Comparison of ENCODE assay signal across 8 mouse cellular contexts in the genomic region with DNA sequence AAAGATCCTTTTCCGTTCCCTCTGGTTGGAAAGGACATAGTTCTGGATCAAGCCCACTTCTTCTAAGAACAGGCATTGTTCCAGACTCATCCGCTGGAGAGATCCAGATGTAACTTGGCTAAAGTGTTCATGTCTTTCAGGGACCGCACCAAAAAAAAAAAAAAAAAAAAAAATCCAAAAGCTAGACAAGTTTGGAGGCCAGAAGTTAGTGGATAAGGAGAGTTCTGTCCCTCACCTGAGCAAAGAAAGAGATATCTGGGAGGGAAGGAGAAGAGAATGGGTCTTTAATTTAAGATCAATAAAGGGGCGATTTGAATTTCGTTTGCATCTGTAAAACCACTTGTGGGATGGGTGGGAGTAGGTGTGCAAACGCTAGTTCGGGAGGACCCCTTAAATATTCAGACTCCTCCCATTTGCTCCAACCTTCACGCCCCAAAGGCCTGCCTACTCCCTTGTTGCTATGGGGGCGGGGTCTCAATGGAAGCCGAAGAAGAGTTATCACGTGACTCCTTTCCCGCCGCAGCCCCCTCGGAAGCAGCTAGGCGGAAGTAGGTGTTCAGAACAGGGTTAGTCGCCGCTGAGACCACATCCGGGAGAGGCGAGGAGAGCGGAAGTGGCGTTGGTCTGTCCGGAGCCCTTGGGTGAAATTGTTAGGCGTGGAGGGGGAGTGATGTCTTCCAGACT. TPM values are rescaled to one million over a fixed set of nuclear protein-coding genes. Genes with fewer than 3 reads are reported as not detected.
A peak's percentile ranks its signal among the peaks of the same experiment; 100 is the strongest.
DNase-seq lines count a peak whose midpoint lies in the region; ATAC-seq and TF ChIP-seq lines count a peak whose summit lies in the region.

A gene (plus strand): TSS at position 554 of the 684 bp plus-strand sequence.

- peak; percentile 81 to 96 for TF ChIP-seq POLR2A in MEL (IDR thresholded peaks at IDR 0.05; ENCODE audit: control insufficient read depth in 1 of 2, insufficient read depth in 1 of 2, low read depth in 1 of 2, low read length in 2 of 2, poor library complexity in 1 of 2)
- peak; percentile 44; the same call in 1 of the 2 replicates for TF ChIP-seq POLR2A in cerebellum, adult 2 months (IDR thresholded peaks at IDR 0.05; ENCODE audit: borderline replicate concordance, insufficient read depth, low read length)

- 5% methylated on average over 23 of the region's 23 CpGs for WGBS in cerebellum, adult 2 months
- WGBS in forebrain, postnatal 0 days: 7% methylated on average over 23 of the region's 23 CpGs
- 7% methylated on average over 23 of the region's 23 CpGs for WGBS in lung, embryonic 15.5 days

- H3K79me2 ChIP-seq in MEL (ENCODE audit: control insufficient read depth, insufficient read depth, low read length, poor library complexity): peaks cover 16% of the 10 kb centered on the region

- peak; percentile 99 for ATAC-seq in forebrain, postnatal 0 days
- peak; percentile 99 for ATAC-seq in lung, embryonic 15.5 days (ENCODE audit: borderline replicate concordance, extremely low read depth, low FRiP score, low TSS enrichment)

- H3K4me3 ChIP-seq in MEL (ENCODE audit: control insufficient read depth in 1 of 2, insufficient read depth in 1 of 2, low read depth in 2 of 2, low read length in 2 of 2): peak within 1 kb of the TSS; percentile 38 to 68
- peak within 1 kb of the TSS; percentile 57 for H3K4me3 ChIP-seq in cerebellum, adult 2 months (replicated peaks; ENCODE audit: insufficient read depth, low read depth, low read length)
- peak within 1 kb of the TSS; percentile 54 for H3K4me3 ChIP-seq in forebrain, postnatal 0 days (ENCODE audit: low read depth, low read length)
- H3K4me3 ChIP-seq in lung, embryonic 15.5 days: peak within 1 kb of the TSS; percentile 54

- no peaks in the 10 kb centered on the region; a peak in 1 of 4 replicates for H3K27me3 ChIP-seq in MEL (ENCODE audit: control insufficient read depth in 1 of 2, insufficient read depth in 2 of 2, low read length in 2 of 2)
- no peaks in the 10 kb centered on the region for H3K27me3 ChIP-seq in cerebellum, adult 2 months (ENCODE audit: control insufficient read depth, insufficient read depth, low read length)
- H3K27me3 ChIP-seq in forebrain, postnatal 0 days (ENCODE audit: insufficient read depth, low read length): no peaks in the 10 kb centered on the region
- H3K27me3 ChIP-seq in lung, embryonic 15.5 days: no peaks in the 10 kb centered on the region

- no peak for TF ChIP-seq RAD21 in MEL (IDR thresholded peaks at IDR 0.05; ENCODE audit: low read depth, low read length)

- TF ChIP-seq EP300 in MEL (IDR thresholded peaks at IDR 0.05; ENCODE audit: low read depth in 1 of 2, low read length in 2 of 2): no peak

- peaks cover 5 to 20% of the 10 kb centered on the region in 2 experiments for H3K4me1 ChIP-seq in MEL (ENCODE audit: control insufficient read depth in 1 of 2, insufficient read depth in 2 of 2, low read length in 2 of 2)
- H3K4me1 ChIP-seq in cerebellum, adult 2 months (ENCODE audit: control insufficient read depth, insufficient read depth, low read length): no peaks in the 10 kb centered on the region
- peaks cover 14% of the 10 kb centered on the region; the same call in 1 of the 2 replicates for H3K4me1 ChIP-seq in forebrain, postnatal 0 days (ENCODE audit: insufficient read depth)
- peaks cover 18% of the 10 kb centered on the region for H3K4me1 ChIP-seq in lung, embryonic 15.5 days

- no peak for TF ChIP-seq CTCF in MEL (IDR thresholded peaks at IDR 0.05 in 2 of 3, conservative IDR thresholded peaks at IDR 0.05 in 1 of 3; ENCODE audit: control insufficient read depth in 1 of 3, insufficient read depth in 1 of 3, low read depth in 2 of 3, low read length in 3 of 3, poor library complexity in 1 of 3, severe bottlenecking in 1 of 3)
- no peak for TF ChIP-seq CTCF in cerebellum, adult 2 months (IDR thresholded peaks at IDR 0.05; ENCODE audit: borderline replicate concordance, insufficient read depth, low read depth, low read length)
- TF ChIP-seq CTCF in forebrain, postnatal 0 days (IDR thresholded peaks at IDR 0.05; ENCODE audit: low read depth): peak; percentile 45

- no peaks in the 10 kb centered on the region for H3K9me3 ChIP-seq in MEL (replicated peaks; ENCODE audit: insufficient read depth, low read length)
- no peaks in the 10 kb centered on the region for H3K9me3 ChIP-seq in forebrain, postnatal 0 days (ENCODE audit: low read length)
- no peaks in the 10 kb centered on the region for H3K9me3 ChIP-seq in lung, embryonic 15.5 days

- H3K36me3 ChIP-seq in MEL (ENCODE audit: control insufficient read depth in 1 of 2, insufficient read depth in 2 of 2, low read length in 2 of 2): peaks cover 0 to 23% of the 10 kb centered on the region in 2 experiments; a peak in 2 of 4 replicates
- no peaks in the 10 kb centered on the region for H3K36me3 ChIP-seq in forebrain, postnatal 0 days (ENCODE audit: insufficient read depth)
- no peaks in the 10 kb centered on the region for H3K36me3 ChIP-seq in lung, embryonic 15.5 days

- peak within 1 kb of the TSS; percentile 71 for H3K4me2 ChIP-seq in forebrain, postnatal 0 days (ENCODE audit: low read depth)
- H3K4me2 ChIP-seq in lung, embryonic 15.5 days: peak within 1 kb of the TSS; percentile 84

- peak within 1 kb of the TSS; percentile 87 for H3K27ac ChIP-seq in MEL (ENCODE audit: control insufficient read depth, low read depth, low read length)
- H3K27ac ChIP-seq in cerebellum, adult 2 months (ENCODE audit: insufficient read depth, low read length): no peak within 1 kb of the TSS
- H3K27ac ChIP-seq in forebrain, postnatal 0 days (ENCODE audit: low read depth, low read length): no peak within 1 kb of the TSS
- peak within 1 kb of the TSS; percentile 46 for H3K27ac ChIP-seq in lung, embryonic 15.5 days

- DNase-seq in MEL (ENCODE audit: low read depth, low spot score): peak; percentile 100
- peak; percentile 88 to 94 for DNase-seq in cerebellum, adult 2 months
- peak; percentile 95 for DNase-seq in forebrain, postnatal 0 days
- peak; percentile 94 for DNase-seq in heart, postnatal 4 days
- peak; percentile 91 to 95 for DNase-seq in layer of hippocampus, adult 8-10 months (ENCODE audit: low spot score in 2 of 2)
- DNase-seq in ovary, adult 18-20 months (ENCODE audit: low spot score): peak; percentile 95
- peak; percentile 97 for DNase-seq in thymus, postnatal 0 days (ENCODE audit: low spot score)

- H3K9ac ChIP-seq in MEL (ENCODE audit: control insufficient read depth, low read depth, low read length, poor library complexity, severe bottlenecking): peak within 1 kb of the TSS; percentile 89
- H3K9ac ChIP-seq in forebrain, postnatal 0 days: peak within 1 kb of the TSS; percentile 57
- peak within 1 kb of the TSS; percentile 63 for H3K9ac ChIP-seq in lung, embryonic 15.5 days

TF ChIP-seq in MEL, 35 proteins besides CTCF, POLR2A, EP300 and RAD21 (continues in another document):
- TF ChIP-seq TCF12 (IDR thresholded peaks at IDR 0.05; ENCODE audit: low read depth, low read length): peak; percentile 93
- TF ChIP-seq MEF2A (IDR thresholded peaks at IDR 0.05; ENCODE audit: extremely low read depth, insufficient replicate concordance, low read depth, low read length, poor library complexity, severe bottlenecking): no peak
- no peak for TF ChIP-seq ZC3H11A (IDR thresholded peaks at IDR 0.05; ENCODE audit: low read depth, low read length)
- TF ChIP-seq UBTF (IDR thresholded peaks at IDR 0.05; ENCODE audit: borderline replicate concordance, insufficient read depth, low read depth, low read length): no peak
- no peak; the same call in 1 of the 2 replicates for TF ChIP-seq KAT2A (conservative IDR thresholded peaks at IDR 0.05; ENCODE audit: low read depth, low read length)
- TF ChIP-seq USF1 (IDR thresholded peaks at IDR 0.05; ENCODE audit: low read depth, low read length): peak; percentile 98
- TF ChIP-seq POLR2AphosphoS2 (IDR thresholded peaks at IDR 0.05; ENCODE audit: low read length): peak; percentile 19; the same call in 1 of the 2 replicates
- no peak for TF ChIP-seq MAFK (IDR thresholded peaks at IDR 0.05; ENCODE audit: borderline replicate concordance, low read depth, low read length)
- no peak for TF ChIP-seq MYC (IDR thresholded peaks at IDR 0.05; ENCODE audit: low read depth, low read length)
- TF ChIP-seq SMC3 (IDR thresholded peaks at IDR 0.05; ENCODE audit: low read depth, low read length): no peak
- peak; percentile 98; the same call in 1 of the 2 replicates for TF ChIP-seq E2F4 (IDR thresholded peaks at IDR 0.05; ENCODE audit: borderline replicate concordance, low read depth, low read length)
- TF ChIP-seq NELFE (IDR thresholded peaks at IDR 0.05; ENCODE audit: low read depth, low read length): peak; percentile 73
- peak; percentile 93 for TF ChIP-seq ELF1 (IDR thresholded peaks at IDR 0.05; ENCODE audit: low read depth, low read length)
- no peak for TF ChIP-seq CHD2 (IDR thresholded peaks at IDR 0.05; ENCODE audit: low read length)
- TF ChIP-seq ZNF384 (IDR thresholded peaks at IDR 0.05; ENCODE audit: low read depth, low read length): peak; percentile 89
- TF ChIP-seq JUND (IDR thresholded peaks at IDR 0.05; ENCODE audit: low read depth, low read length): no peak
- no peak for TF ChIP-seq POLR2AphosphoS5 (IDR thresholded peaks at IDR 0.05; ENCODE audit: borderline replicate concordance, low read depth, low read length)
- no peak for TF ChIP-seq MAZ (IDR thresholded peaks at IDR 0.05; ENCODE audit: low read depth, low read length)
- peak; percentile 67; the same call in 1 of the 2 replicates for TF ChIP-seq BHLHE40 (IDR thresholded peaks at IDR 0.05; ENCODE audit: borderline replicate concordance, low read depth, low read length)
- TF ChIP-seq TBP (IDR thresholded peaks at IDR 0.05; ENCODE audit: low read depth, low read length): peak; percentile 98
- peak; percentile 85 for TF ChIP-seq HCFC1 (IDR thresholded peaks at IDR 0.05; ENCODE audit: low read depth, low read length)
- no peak for TF ChIP-seq TAL1 (IDR thresholded peaks at IDR 0.05; ENCODE audit: low read length)
- no peak for TF ChIP-seq ZMIZ1 (IDR thresholded peaks at IDR 0.05; ENCODE audit: low read depth, low read length)
- TF ChIP-seq GABPA (IDR thresholded peaks at IDR 0.05; ENCODE audit: low read depth, low read length): no peak

RNA-seq across cellular contexts. Expression of the gene that starts here (rescaled TPM):
- total RNA-seq in MEL (2012; rRNA removed): 32.9 and 36.6 TPM in 2 replicates
- polyA plus RNA-seq in MEL (2012; ENCODE audit: insufficient read depth in 1 of 2, insufficient read length in 2 of 2, low read depth in 1 of 2, low replicate concordance in 2 of 2, missing spikeins in 1 of 2): 10 to 100 TPM in 1 of 2 experiments, not detected in 1; 47.0 TPM
- polyA plus RNA-seq in cerebellum, adult 2 months (2012; rRNA removed): 46.1 and 46.3 TPM in 2 replicates
- 85.0 and 101 TPM in 2 replicates for total RNA-seq in forebrain, postnatal 0 days (2014; rRNA removed)
- 60.3 and 80.2 TPM in 2 replicates for polyA plus RNA-seq in forebrain, postnatal 0 days (2015; fragmentation: Nextera tagmentation; extraction: Ambion mirVana)
- 10 to 100 TPM; 22.6 to 26.9 TPM for total RNA-seq in heart, postnatal 4 days (2021)
- 10 to 100 TPM; 50.2 to 52.5 (median 52.1) TPM for total RNA-seq in layer of hippocampus, adult 8-10 months (2022)
- polyA plus RNA-seq in lung, embryonic 15.5 days (2015; fragmentation: Nextera tagmentation; extraction: Ambion mirVana): 48.2 and 55.3 TPM in 2 replicates
- polyA plus RNA-seq in thymus, postnatal 0 days (2015; fragmentation: Nextera tagmentation; extraction: Ambion mirVana): 33.2 and 43.4 TPM in 2 replicates

Comparison
In these comparisons a context has a peak if more than half of its experiments do, and no peak if none do; other contexts are left out.
1. H3K27ac ChIP-seq: peak in MEL (single experiment) and lung, embryonic 15.5 days (single experiment); none in cerebellum, adult 2 months (single experiment) and forebrain, postnatal 0 days (single experiment).
2. Peak in every context shown above with its lines, with median percentiles within 50 percentile points of each other: DNase-seq, H3K4me3 ChIP-seq and H3K9ac ChIP-seq.